Mouse (Mus musculus) adrenal gland, postnatal 0 days (tissue): ENCODE data around the gene Lpar2. TPM values are rescaled to one million over a fixed set of nuclear protein-coding genes. Genes with fewer than 3 reads are reported as not detected.

Source experiments
- polyA plus RNA-seq: library from polyadenylated mRNA; unstranded; fragments of >200 nt; fragmentation: Nextera tagmentation; extraction: Ambion mirVana; gene quantifications from 2 replicates; pipeline ENCODE4 v1.2.1, GENCODE M21; 2015

Gene Lpar2
- polyA plus RNA-seq: 0.09 and 0.40 TPM in 2 replicates

DNA sequence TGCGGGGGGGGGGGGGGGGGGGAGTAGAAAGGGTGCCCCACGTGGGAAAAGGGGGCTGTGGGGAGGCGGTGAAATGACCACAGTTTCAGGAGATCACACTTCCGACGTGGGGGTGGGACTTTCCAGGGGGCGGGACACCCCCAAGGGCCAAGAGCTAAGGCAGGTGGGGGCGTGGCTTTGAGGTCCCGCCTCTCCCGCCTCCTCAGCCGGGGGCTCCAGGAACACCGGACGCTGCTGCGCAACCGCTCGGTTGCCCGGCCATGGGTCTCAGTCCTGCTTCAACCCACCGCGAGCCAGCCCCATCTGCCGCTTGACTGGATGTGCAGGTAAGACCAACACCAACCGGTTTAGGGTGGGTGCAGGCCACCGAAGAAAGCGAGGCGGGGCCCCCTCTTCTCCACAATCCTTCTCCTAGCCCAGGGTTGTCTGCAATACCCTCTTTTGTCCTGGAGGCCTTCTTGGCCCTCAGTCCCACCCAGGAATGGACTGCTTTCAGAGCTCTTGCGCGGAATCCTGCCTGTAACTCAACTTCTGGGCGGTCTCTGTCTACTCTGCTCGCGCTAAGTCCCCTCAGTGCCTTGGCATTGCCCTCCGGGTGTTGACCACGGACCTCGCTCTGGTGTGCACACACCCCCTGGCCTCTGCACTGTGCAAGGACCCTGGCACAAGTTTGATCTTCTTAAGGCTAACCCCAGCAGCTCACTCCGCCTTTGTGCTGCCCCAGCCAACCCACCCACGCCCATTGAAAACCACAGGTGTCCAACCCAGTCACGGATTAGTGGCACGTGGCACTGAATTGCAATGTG is at the start of gene Lpar2:
Lpar2 (plus strand) TSS at position 44 of the 806 bp plus-strand sequence.

DNA sequence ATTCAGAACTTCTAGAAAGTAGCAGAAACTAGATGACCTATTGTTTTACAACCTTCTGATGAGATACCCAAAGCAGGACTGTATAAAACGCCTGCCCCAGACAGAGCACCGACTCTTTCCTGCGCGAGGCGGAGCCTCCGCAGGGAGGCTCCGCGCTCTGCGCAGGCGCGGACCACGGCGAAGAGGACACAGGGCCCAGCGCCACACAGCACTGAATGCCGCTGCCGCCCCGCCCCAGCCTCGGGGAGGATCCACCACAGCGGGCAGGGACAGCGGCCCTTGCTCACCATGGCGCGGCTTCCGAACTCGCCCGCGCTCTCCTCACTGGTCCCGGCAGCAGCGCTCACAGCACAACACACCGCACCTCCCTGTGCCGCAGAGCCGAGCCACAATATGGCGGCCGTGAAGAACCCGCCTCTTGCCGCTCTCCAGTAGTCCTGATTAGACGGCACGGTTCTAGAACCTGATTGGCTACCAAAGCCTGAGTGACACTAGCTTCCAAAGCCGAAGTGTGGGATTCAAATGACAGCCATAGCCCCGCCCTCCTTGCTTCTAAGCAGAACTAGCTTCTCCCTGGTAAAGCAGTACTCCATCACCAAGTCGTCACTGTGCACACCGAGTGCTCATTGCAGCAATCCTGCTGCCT is 47.6 kb upstream of the Lpar2 start, which contains the start of gene Gm20422:
Gm20422 (minus strand) TSS at position 384 of the 646 bp plus-strand sequence.

DNA sequence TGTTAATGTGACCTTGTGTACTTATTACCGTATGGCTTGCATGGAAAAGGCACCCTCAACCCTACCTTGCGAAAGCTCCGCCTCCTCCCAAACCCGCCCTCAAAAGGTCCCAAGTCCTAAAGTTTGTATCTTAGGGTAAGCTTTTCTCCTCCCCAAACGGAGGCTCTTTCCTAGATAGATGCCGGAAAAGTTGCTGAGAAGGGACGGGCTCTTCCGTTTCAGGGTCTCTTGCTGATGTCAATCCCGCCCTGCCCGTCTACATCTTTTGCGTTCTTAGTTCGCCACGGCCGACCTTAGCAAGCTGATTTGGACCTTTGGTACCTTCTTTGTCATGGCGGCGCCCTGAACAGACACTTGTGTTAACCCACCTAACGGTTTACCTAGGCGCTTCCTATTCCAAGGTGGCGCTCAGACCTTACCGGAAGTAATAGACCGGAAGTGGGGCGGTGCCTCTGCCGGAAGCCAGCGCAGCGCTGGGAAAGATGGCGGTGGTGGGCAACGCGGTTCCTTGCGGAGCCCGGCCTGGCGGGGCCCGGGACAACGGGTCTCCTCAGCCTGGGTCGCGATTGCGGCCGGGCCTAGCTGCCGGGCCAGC is 31.4 kb upstream of the Lpar2 start, which contains the start of the genes Atp13a1 and Zfp866:
Atp13a1 (plus strand) TSS at position 391 of the 595 bp plus-strand sequence.
Zfp866 (minus strand) TSS at position 406 of the 595 bp plus-strand sequence.

DNA sequence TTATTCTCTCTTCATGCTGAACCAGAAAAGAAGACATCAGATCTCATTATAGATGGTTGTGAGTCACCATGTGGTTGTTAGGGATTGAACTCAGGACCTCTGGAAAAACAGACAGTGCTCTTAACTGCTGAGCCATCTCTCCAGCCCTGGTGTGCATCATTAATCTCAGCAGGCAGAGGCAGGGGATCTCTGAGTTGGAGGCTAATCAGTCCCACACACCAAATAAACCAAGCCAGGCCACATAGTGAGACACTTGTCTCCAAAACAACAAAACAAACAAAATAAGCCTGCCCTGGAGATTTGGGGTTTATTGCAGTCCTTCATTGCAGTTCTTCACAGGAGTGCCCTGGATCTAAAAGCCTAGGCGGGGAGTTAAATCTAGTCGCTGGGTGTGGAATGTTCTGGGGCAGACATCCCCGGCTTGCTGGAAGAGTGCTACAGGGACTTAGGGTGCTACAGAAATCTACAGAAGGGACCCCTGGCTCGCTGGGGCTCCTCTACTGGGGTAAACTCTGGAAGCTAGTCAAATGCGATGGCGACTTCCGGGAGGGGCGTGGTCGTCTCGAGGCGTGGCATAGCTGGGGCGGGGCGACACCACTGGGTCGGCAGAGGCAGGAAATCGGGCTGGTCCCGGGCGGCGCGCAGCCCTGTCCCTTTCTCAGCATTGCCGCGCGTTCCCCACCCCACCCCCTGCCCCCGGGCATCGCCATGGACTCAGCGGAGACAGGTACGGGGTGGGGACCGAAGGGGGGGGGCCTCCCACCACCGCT is 13.9 kb upstream of the Lpar2 start, which contains the start of gene Gmip:
Gmip (plus strand) TSS at position 586 of the 770 bp plus-strand sequence.

DNA sequence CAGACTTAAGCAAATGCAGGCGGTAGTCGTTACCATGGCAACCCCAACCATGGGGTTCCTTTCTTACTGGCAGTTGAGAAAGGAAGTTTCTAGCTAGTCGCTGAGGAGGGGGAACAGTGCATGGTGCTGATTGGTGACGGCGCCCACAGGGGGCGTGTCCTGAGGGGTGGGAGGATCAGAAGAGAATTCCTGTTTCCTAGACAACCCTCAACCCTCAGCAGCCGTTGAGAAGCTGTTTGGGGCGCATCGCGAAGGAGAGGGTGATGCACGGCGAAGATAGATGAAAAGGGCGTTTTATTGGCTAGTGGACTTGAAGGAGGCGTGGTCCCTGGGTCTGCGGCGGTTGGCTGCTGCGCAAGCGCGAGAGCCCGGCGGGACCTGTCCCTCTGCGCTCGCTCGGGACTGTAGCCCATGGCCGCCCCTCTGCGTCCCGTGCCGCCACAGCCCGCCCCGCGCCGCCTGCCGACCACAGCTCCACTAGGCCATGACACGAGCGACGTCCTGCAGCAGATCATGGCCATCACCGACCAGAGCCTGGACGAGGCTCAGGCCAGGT is 10.1 kb downstream of the Lpar2 start, which contains the start of gene Pbx4:
Pbx4 (plus strand) TSS at position 194 of the 556 bp plus-strand sequence.

Other genes starting within 250 kb of the Lpar2 start
- 18.9 and 21.1 TPM in 2 replicates for gene Zfp868, start 196.9 kb upstream of the Lpar2 start, polyA plus RNA-seq
- gene Zfp964, start 167.9 kb upstream of the Lpar2 start, polyA plus RNA-seq: 1.2 and 1.9 TPM in 2 replicates
- 16.8 and 19.3 TPM in 2 replicates for gene Zfp869, start 111.7 kb upstream of the Lpar2 start, polyA plus RNA-seq
- gene Zfp963, start 72.5 kb upstream of the Lpar2 start, polyA plus RNA-seq: 4.0 and 4.7 TPM in 2 replicates
- gene Gm20422, start 47.5 kb upstream of the Lpar2 start, polyA plus RNA-seq: 0.95 TPM in 1 of 2 replicates, not detected in the other
- gene Atp13a1, start 31.3 kb upstream of the Lpar2 start, polyA plus RNA-seq: 16.7 and 24.5 TPM in 2 replicates
- gene Zfp866, start 31.3 kb upstream of the Lpar2 start, polyA plus RNA-seq: 10.2 and 11.8 TPM in 2 replicates
- 9.1 and 9.2 TPM in 2 replicates for gene Gmip, start 13.8 kb upstream of the Lpar2 start, polyA plus RNA-seq
- gene Pbx4, start 10.1 kb downstream of the Lpar2 start, polyA plus RNA-seq: 6.5 and 9.4 TPM in 2 replicates
- 0.50 and 0.52 TPM in 2 replicates for gene Cilp2, start 65.3 kb downstream of the Lpar2 start, polyA plus RNA-seq
- gene Tssk6, start 79.8 kb downstream of the Lpar2 start, polyA plus RNA-seq: 2.6 and 2.9 TPM in 2 replicates
- gene Ndufa13, start 80.1 kb downstream of the Lpar2 start, polyA plus RNA-seq: 308 and 360 TPM in 2 replicates
- 3.1 and 3.7 TPM in 2 replicates for gene Yjefn3, start 80.3 kb downstream of the Lpar2 start, polyA plus RNA-seq
- 25.3 and 39.5 TPM in 2 replicates for gene Gatad2a, start 174.0 kb downstream of the Lpar2 start, polyA plus RNA-seq
- gene Mau2, start 220.3 kb downstream of the Lpar2 start, polyA plus RNA-seq: 26.7 and 38.9 TPM in 2 replicates
- 18.3 and 30.9 TPM in 2 replicates for gene Sugp1, start 220.4 kb downstream of the Lpar2 start, polyA plus RNA-seq